Mouse (Mus musculus) C2C12 (cell line): Measurements from ENCODE around the gene Tfam.

Experiments
- CTCF ChIP-seq: IDR thresholded peaks from one replicate; pipeline ENCODE4 v1.5.1; 2011; ENCODE audit not compliant: control insufficient read depth, insufficient read depth, insufficient read length
- MYOD1 ChIP-seq: IDR thresholded peaks from one replicate; pipeline ENCODE4 v1.6.1; 2011; ENCODE audit warnings: low read depth; ENCODE audit not compliant: control insufficient read depth, insufficient read length

DNA sequence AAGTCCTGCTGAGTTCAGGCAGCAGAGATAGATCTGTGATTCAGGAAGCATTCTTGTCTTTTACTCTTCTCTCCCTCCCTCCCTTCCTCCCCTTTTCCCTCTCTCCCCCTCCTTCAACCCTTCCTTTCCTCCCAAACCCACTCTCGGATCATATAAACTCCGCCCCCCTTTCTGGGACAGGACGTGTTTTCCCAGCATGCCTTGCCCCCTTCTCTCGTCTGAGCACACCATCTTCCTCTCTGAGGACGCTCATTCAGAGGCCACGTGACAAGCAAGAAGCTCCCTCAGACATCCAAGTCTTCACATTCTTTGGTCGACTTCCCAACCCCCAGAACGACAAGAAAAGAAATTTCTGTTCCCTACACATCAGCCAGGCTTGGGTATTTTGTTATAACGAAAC lies 42.6 kb downstream of the Tfam start:
- TF ChIP-seq CTCF (no peak), MYOD1 (no peak)
